Mouse (Mus musculus) heart, adult 2 months (tissue): ENCODE measurements around the gene Cotl1. TPM values are rescaled to one million over a fixed set of nuclear protein-coding genes. Genes with fewer than 3 reads are reported as not detected.

ENCODE experiments used
- DNase-seq, 2 experiments: peaks; one replicate each; pipeline ENCODE4 v3.0.0; 2021
- H3K27ac ChIP-seq: fragments of 200-600 bp; 2 replicates; pipeline ENCODE4 v1.8.1; 2022
- H3K27me3 ChIP-seq: fragments of 200-500 bp; 2 replicates; pipeline ENCODE4 v1.6.1; 2012; ENCODE audit warnings: mild to moderate bottlenecking, low read length, inconsistent platforms, mixed read lengths; ENCODE audit not compliant: control insufficient read depth, insufficient read depth
- H3K36me3 ChIP-seq: fragments of 200-500 bp; 2 replicates; pipeline ENCODE4 v1.6.1; 2012; ENCODE audit warnings: low read length, inconsistent platforms; ENCODE audit not compliant: control insufficient read depth, insufficient read depth
- H3K4me1 ChIP-seq: fragments of 200-500 bp; 2 replicates; pipeline ENCODE4 v1.6.1; 2011; ENCODE audit warnings: low read length; ENCODE audit not compliant: control insufficient read depth, insufficient read depth
- H3K4me3 ChIP-seq: fragments of 200-600 bp; 2 replicates; pipeline ENCODE4 v1.8.1; 2022
- H3K79me2 ChIP-seq: fragments of 200-500 bp; replicated peaks from 2 replicates; pipeline ENCODE4 v1.6.1; 2012; ENCODE audit warnings: mild to moderate bottlenecking, inconsistent platforms, low read length, moderate library complexity, mixed read lengths; ENCODE audit not compliant: control insufficient read depth, insufficient read depth
- H3K9ac ChIP-seq: fragments of 200-500 bp; 2 replicates; pipeline ENCODE4 v1.6.1; 2012; ENCODE audit warnings: low read depth, mild to moderate bottlenecking, control low read depth, inconsistent platforms, low read length, mixed read lengths
- CTCF ChIP-seq: fragments of 200-600 bp; IDR thresholded peaks from 2 replicates; pipeline ENCODE4 v1.8.1; 2022; ENCODE audit warnings: antibody characterized with exemption, mild to moderate bottlenecking, moderate library complexity
- EP300 ChIP-seq: fragments of 200-500 bp; IDR thresholded peaks from 2 replicates; pipeline ENCODE4 v1.6.1; 2011; ENCODE audit warnings: low read depth, low read length, control low read depth; ENCODE audit not compliant: insufficient read depth
- POLR2A ChIP-seq: fragments of 200-500 bp; IDR thresholded peaks from 2 replicates; pipeline ENCODE4 v1.6.1; 2011; ENCODE audit warnings: mild to moderate bottlenecking, low read depth, low read length, control low read depth; ENCODE audit not compliant: insufficient read depth
- WGBS: fragments of 180-500 bp; shearing (Covaris S2); methylation state at CpG from one replicate; pipeline ENCODE4 v1.1.7; 2018; 5-methylcytosine and 5-hydroxymethylcytosine counted together
- intact Hi-C: fragments of 180-260 bp; cut with DNase I; formaldehyde crosslinking; loops from one replicate; pipeline ENCODE4 v1.15.1; 2025
- polyA plus RNA-seq: library from polyadenylated mRNA; depleted of rRNA; stranded (reverse); fragments of >200 nt; gene quantifications from 2 replicates; pipeline ENCODE4 v1.2.3, GENCODE M21; 2012
- total RNA-seq, 2 experiments: library from RNA; stranded (reverse); gene quantifications; 2 replicates each; pipeline ENCODE4 v1.2.3; 2021

Gene Cotl1
- total and polyA plus RNA-seq, 3 experiments = 17.5 to 23.2 (median 20.4) TPM

DNA sequence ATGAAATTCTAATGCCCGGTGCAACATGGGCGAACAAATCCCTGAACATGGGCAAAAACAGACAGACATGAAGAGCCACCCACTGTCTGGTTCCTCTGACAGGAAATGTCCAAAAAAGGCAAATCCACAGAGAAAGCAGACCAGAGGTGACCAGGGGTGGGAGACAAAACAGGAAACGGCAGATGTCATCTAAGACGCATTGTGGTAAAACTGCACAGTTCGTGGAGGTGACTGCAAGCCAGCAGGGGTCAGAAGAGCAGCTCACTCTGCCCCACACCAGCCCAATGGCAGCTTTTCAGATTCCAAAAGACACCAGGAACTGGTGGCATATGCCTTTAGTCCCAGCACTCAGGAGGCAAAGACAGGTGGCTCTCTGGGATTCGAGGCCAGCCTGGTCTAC, 28.4 kb downstream of the Cotl1 start:
- Histone ChIP-seq H3K79me2 (no peaks in the 10 kb centered on the region), H3K4me1 (peaks cover 1% of the 10 kb centered on the region; the same call in 1 of the 2 replicates), H3K27me3 (no peaks in the 10 kb centered on the region), H3K9ac (no peak overlapping the region), H3K27ac (no peak overlapping the region), H3K4me3 (no peak overlapping the region), H3K36me3 (no peaks in the 10 kb centered on the region)
- TF ChIP-seq POLR2A (no peak), CTCF (peak; percentile 33), EP300 (no peak)
- DNase-seq = peak in 1 of 2 experiments; percentile 43
- 49% methylated on average over 6 of the region's 6 CpGs for WGBS
- intact Hi-C loops = no loop called here

DNA sequence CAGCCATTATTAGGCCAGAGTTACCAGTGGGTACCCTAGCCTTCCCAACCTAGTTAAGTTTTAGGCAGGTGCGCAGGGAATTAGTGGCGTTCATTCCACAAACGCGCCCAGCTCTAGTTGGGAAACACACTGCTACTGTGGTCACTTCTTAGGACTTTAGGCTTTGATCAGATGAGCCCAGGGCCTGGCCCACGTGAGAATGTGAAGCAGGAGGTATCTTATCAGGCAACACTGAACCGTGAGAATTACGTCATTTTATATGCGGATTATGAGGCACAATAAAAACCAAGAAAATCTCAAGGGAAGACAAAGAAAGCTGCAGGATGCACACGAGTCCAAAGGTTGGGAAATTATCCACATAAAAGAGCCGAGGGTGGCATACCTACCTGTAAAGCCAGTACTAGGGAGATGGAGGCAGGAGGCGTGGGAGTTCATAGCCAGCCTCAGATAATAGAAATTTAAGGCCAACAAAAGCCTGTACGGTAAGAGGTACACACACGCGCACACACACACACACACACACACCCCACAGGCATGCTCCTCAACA, 29.3 kb downstream of the Cotl1 start:
- peaks cover 1% of the 10 kb centered on the region; the same call in 1 of the 2 replicates for H3K4me1 ChIP-seq
- no peak for DNase-seq
- H3K27me3 ChIP-seq = no peaks in the 10 kb centered on the region
- no peaks in the 10 kb centered on the region for H3K79me2 ChIP-seq
- no peaks in the 10 kb centered on the region for H3K36me3 ChIP-seq
- no peak overlapping the region for H3K4me3 ChIP-seq
- intact Hi-C loops = no loop called here
- TF ChIP-seq POLR2A = no peak
- no peak for TF ChIP-seq EP300
- no peak for TF ChIP-seq CTCF
- no peak overlapping the region for H3K27ac ChIP-seq
- H3K9ac ChIP-seq = no peak overlapping the region
- 87% methylated on average over 14 of the region's 14 CpGs for WGBS

DNA sequence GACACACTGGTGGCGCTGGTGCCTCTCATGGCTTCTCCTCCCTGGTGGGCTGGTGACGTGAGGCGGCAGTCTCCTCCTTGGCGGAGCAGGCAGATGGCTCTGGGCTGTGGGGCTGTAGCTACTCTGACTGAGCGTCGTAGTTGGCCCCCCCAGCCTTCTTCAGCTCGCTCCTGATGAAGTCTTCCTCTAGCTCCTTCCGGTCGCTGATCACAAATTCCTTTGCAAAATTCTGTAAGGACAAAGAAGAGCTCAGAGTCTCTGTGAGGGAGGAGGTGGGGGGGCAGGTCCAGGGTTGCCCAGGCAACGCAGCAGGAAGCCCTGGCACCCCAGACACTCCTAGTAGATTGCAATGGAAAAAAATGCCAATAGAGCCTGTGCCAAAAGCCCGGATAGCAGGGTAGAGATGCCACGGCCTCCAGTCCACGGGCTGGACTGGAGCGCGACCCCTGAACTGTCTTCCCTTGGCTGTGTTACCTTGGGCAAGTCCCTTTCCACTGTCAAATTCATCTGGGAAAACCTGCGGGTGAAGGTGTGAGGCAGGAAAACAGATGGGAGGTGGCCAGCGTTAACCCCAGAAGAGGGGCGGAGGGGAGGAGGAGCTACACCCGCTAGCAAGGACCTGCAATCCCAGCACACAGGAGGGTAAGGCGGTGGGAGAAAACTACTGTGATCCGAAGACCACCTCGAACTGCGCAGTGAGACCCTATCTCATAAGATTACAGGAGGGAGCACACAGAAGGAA, 30.0 kb downstream of the Cotl1 start:
- no peak for DNase-seq
- no peaks in the 10 kb centered on the region for H3K79me2 ChIP-seq
- no peak overlapping the region for H3K9ac ChIP-seq
- intact Hi-C loops = no loop called here
- no peak for TF ChIP-seq EP300
- TF ChIP-seq CTCF = no peak
- TF ChIP-seq POLR2A = no peak
- H3K4me3 ChIP-seq = no peak overlapping the region
- WGBS = 88% methylated on average over 23 of the region's 23 CpGs
- no peaks in the 10 kb centered on the region for H3K27me3 ChIP-seq
- no peak overlapping the region for H3K27ac ChIP-seq
- H3K4me1 ChIP-seq = peaks cover 1% of the 10 kb centered on the region; the same call in 1 of the 2 replicates
- H3K36me3 ChIP-seq = no peaks in the 10 kb centered on the region

DNA sequence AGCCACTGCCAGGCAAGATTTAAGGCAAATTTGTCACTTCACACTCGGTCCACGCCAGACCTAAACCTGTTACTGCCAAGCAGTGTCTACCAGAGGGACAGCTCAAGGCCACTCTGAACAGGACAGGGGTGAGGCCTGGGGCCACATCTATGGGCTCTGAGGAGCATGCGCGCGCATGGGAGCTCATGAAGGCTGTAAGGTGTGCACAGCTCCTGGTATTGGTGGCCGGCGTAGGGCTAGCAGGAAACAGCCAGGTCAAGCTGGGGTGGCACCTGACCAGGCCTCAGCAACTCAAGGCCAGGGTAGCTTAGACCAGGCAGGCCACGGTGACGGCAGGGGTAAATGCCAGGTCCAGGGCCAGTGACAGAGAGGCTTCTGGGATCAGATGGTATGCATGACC, 30.7 kb downstream of the Cotl1 start:
- H3K27me3 ChIP-seq = no peaks in the 10 kb centered on the region
- intact Hi-C loops = no loop called here
- no peak overlapping the region for H3K9ac ChIP-seq
- no peak for DNase-seq
- H3K4me3 ChIP-seq = no peak overlapping the region
- WGBS = 98% methylated on average over 9 of the region's 9 CpGs
- H3K79me2 ChIP-seq = no peaks in the 10 kb centered on the region
- peaks cover 1% of the 10 kb centered on the region; the same call in 1 of the 2 replicates for H3K4me1 ChIP-seq
- TF ChIP-seq CTCF (no peak), EP300 (no peak), POLR2A (no peak)
- no peak overlapping the region for H3K27ac ChIP-seq
- H3K36me3 ChIP-seq = no peaks in the 10 kb centered on the region

DNA sequence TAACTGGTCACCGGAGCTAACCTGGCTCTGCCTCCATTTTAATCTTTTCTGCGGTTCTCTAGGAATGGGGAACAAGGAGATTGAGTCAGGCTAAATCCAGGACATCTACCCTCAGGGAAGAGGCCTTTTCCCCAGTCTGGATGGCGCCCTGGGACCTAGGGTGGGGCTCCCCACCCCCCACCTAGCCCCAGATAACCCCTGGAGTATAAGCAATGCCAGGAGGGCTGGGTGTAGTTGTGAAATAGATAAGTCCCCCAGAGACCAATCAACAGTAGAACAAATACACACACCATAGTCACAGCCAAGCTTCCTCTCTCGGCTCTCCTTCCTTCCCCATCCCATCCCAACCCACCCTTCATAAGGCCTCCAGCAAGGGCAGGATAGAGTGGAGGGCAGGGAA, 32.7 kb downstream of the Cotl1 start:
- no peaks in the 10 kb centered on the region for H3K27me3 ChIP-seq
- TF ChIP-seq POLR2A = no peak
- TF ChIP-seq CTCF = no peak
- TF ChIP-seq EP300 = no peak
- intact Hi-C loops = no loop called here
- 78% methylated on average over 4 of the region's 4 CpGs for WGBS
- H3K36me3 ChIP-seq = no peaks in the 10 kb centered on the region
- no peaks in the 10 kb centered on the region for H3K79me2 ChIP-seq
- H3K4me3 ChIP-seq = no peak overlapping the region
- no peak for DNase-seq
- no peak overlapping the region for H3K9ac ChIP-seq
- H3K27ac ChIP-seq = no peak overlapping the region
- H3K4me1 ChIP-seq = no peaks in the 10 kb centered on the region

DNA sequence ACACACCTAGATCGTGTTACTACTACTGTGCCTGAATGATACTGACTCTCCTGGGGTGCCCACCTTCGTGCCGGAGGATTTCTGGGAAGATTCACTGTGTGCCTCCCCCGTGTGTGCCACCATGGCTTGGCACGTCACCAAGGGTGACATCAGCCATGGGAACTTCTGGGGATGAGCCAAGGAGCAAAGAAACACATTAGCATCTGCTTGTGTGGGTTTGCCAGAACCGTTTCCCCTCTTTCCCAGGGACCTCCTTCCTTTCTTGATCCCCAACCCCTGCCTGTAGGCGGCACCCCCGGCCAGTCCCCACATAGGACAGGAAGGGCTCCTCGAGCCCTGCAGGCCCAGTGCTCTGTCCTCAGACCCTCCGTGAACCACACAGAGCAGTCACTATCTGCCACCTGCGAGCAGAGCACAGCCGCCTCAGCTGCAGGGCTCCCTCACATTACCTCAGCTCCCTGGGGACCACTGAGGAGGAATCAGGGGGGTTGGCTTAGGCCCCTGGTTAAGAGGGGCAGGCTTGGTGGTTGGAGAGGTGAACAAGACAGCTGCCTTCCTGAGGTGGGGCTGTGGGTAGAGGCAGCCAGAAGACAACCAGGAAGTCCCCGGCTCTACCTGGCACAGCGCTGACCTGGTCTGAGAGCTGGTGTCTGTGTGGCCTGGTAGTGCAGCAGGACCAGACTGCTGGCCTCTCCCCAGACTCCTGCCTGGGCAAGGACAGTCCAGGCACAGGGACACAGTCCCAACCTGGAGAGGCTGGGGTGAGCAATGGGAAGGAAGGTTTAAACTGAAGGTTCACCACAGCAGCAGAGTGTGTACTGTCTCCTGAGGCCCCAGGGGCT, 33.7 kb downstream of the Cotl1 start:
- intact Hi-C loops = no loop called here
- no peaks in the 10 kb centered on the region for H3K4me1 ChIP-seq
- no peak overlapping the region for H3K4me3 ChIP-seq
- H3K79me2 ChIP-seq = no peaks in the 10 kb centered on the region
- H3K36me3 ChIP-seq = no peaks in the 10 kb centered on the region
- TF ChIP-seq EP300 (no peak), POLR2A (no peak), CTCF (no peak)
- WGBS = 39% methylated on average over 14 of the region's 14 CpGs
- H3K27me3 ChIP-seq = no peaks in the 10 kb centered on the region
- H3K9ac ChIP-seq = no peak overlapping the region
- no peak for DNase-seq
- H3K27ac ChIP-seq = no peak overlapping the region
